Mouse (Mus musculus) bone marrow, adult 2 months (tissue): ENCODE data around the gene Syt5. TPM values are rescaled to one million over a fixed set of nuclear protein-coding genes. Genes with fewer than 3 reads are reported as not detected.

Source experiments
- H3K27ac ChIP-seq: fragments of 200-500 bp; 2 replicates; pipeline ENCODE4 v1.5.1; 2012; ENCODE audit warnings: low read depth, mild to moderate bottlenecking, control low read depth, inconsistent platforms, low read length; ENCODE audit not compliant: control insufficient read depth, poor library complexity, insufficient read depth
- H3K4me1 ChIP-seq: fragments of 200-500 bp; 2 replicates; pipeline ENCODE4 v1.6.1; 2011; ENCODE audit warnings: low read length; ENCODE audit not compliant: control insufficient read depth, insufficient read depth
- H3K4me3 ChIP-seq: fragments of 200-500 bp; replicated peaks from 2 replicates; pipeline ENCODE3; 2011; ENCODE audit warnings: mild to moderate bottlenecking, low read depth, low read length, control low read depth; ENCODE audit not compliant: control insufficient read depth
- CTCF ChIP-seq: fragments of 200-500 bp; IDR thresholded peaks from 2 replicates; pipeline ENCODE4 v1.5.1; 2011; ENCODE audit warnings: low read length, control low read depth; ENCODE audit not compliant: control insufficient read depth, insufficient read depth
- POLR2A ChIP-seq: fragments of 200-500 bp; IDR thresholded peaks from 2 replicates; pipeline ENCODE4 v1.6.1; 2011; ENCODE audit warnings: low read depth, mild to moderate bottlenecking, control low read depth, low read length, borderline replicate concordance; ENCODE audit not compliant: control insufficient read depth
- WGBS: fragments of 180-500 bp; shearing (Covaris S2); methylation state at CpG from one replicate; pipeline ENCODE4 v1.1.7; 2018; 5-methylcytosine and 5-hydroxymethylcytosine counted together
- polyA plus RNA-seq: library from polyadenylated mRNA; stranded (reverse); fragments of >200 nt; gene quantifications from 2 replicates; pipeline ENCODE4 v1.2.4, GENCODE M21; 2011; ENCODE audit warnings: low replicate concordance; ENCODE audit not compliant: missing spikeins, insufficient read depth, insufficient read length

Syt5 gene
- polyA plus RNA-seq, 1 experiment = not detected

- no peak overlapping the region for H3K27ac ChIP-seq
- WGBS = 82% methylated on average over 6 of the region's 6 CpGs
- TF ChIP-seq CTCF (no peak), POLR2A (no peak)
- H3K4me1 ChIP-seq = peaks cover 3% of the 10 kb centered on the region; the same call in 1 of the 2 replicates
- no peak overlapping the region for H3K4me3 ChIP-seq
These were observed 31.5 kb downstream of the Syt5 start for GRCm38 (mm10) chr7:4515853-4516252.

GRCm38 (mm10) chr7:4513829-4514712, 33.3 kb downstream of the Syt5 start:
- H3K27ac ChIP-seq = no peak overlapping the region
- TF ChIP-seq POLR2A = no peak
- TF ChIP-seq CTCF = no peak
- H3K4me3 ChIP-seq = no peak overlapping the region
- H3K4me1 ChIP-seq = peaks cover 4% of the 10 kb centered on the region
- WGBS = 84% methylated on average over 6 of the region's 6 CpGs

GRCm38 (mm10) chr7:4513236-4513635, 34.1 kb downstream of the Syt5 start:
- 27% methylated on average over 13 of the region's 13 CpGs for WGBS
- Histone ChIP-seq H3K4me1 (peaks cover 2% of the 10 kb centered on the region; the same call in 1 of the 2 replicates), H3K4me3 (no peak overlapping the region), H3K27ac (no peak overlapping the region)
- peak; percentile 85 for TF ChIP-seq CTCF
- no peak for TF ChIP-seq POLR2A

- H3K4me3 ChIP-seq = no peak overlapping the region
- WGBS = 77% methylated on average over 8 of the region's 8 CpGs
- peaks cover 3% of the 10 kb centered on the region; the same call in 1 of the 2 replicates for H3K4me1 ChIP-seq
- no peak for TF ChIP-seq POLR2A
- TF ChIP-seq CTCF = no peak
- H3K27ac ChIP-seq = no peak overlapping the region
These were observed 35.7 kb downstream of the Syt5 start for GRCm38 (mm10) chr7:4511489-4512224.

- Histone ChIP-seq H3K27ac (0 out of 2 replicates have a peak overlapping the region, but pooled peaks have one; percentile 20), H3K4me3 (no peak overlapping the region), H3K4me1 (peaks cover 5% of the 10 kb centered on the region)
- TF ChIP-seq POLR2A = no peak
- TF ChIP-seq CTCF = peak; percentile 79
- WGBS = 25% methylated on average over 24 of the region's 24 CpGs
These were observed 37.3 kb downstream of the Syt5 start for GRCm38 (mm10) chr7:4509863-4510608.

- Histone ChIP-seq H3K4me1 (peaks cover 11% of the 10 kb centered on the region), H3K4me3 (peak overlapping the region; percentile 22), H3K27ac (peak overlapping the region; percentile 14; the same call in 1 of the 2 replicates)
- TF ChIP-seq CTCF = no peak
- no peak for TF ChIP-seq POLR2A
- WGBS = 43% methylated on average over 8 of the region's 8 CpGs
These were observed 38.6 kb downstream of the Syt5 start for GRCm38 (mm10) chr7:4508739-4509116.

GRCm38 (mm10) chr7:4508062-4508738, 39.1 kb downstream of the Syt5 start:
- WGBS = 75% methylated on average over 30 of the region's 32 CpGs
- H3K4me1 ChIP-seq = peaks cover 13% of the 10 kb centered on the region
- H3K27ac ChIP-seq = 0 out of 2 replicates have a peak overlapping the region, but pooled peaks have one; percentile 1
- TF ChIP-seq CTCF = peak; percentile 51; the same call in 1 of the 2 replicates
- TF ChIP-seq POLR2A = no peak
- H3K4me3 ChIP-seq = no peak overlapping the region
